Mouse (Mus musculus) CH12.LX (cell line): Measurements from ENCODE around the gene Fbxl14. TPM values are rescaled to one million over a fixed set of nuclear protein-coding genes. Genes with fewer than 3 reads are reported as not detected.

Source experiments
- DNase-seq: peaks from one replicate; pipeline ENCODE4 v3.0.0-alpha.2; 2013; ENCODE audit errors: extremely low read depth
- H3K27ac ChIP-seq: 2 replicates; pipeline ENCODE4 v1.5.1; 2012; ENCODE audit warnings: low read depth, mild to moderate bottlenecking, control low read depth, moderate library complexity; ENCODE audit not compliant: insufficient read depth
- H3K27me3 ChIP-seq: replicated peaks from 2 replicates; pipeline ENCODE3; 2012; ENCODE audit warnings: inconsistent platforms
- H3K36me3 ChIP-seq, 2 experiments: replicated peaks in 1 of 2; 2 replicates each; pipeline versions ENCODE3 to v1.6.1; 2012; ENCODE audit warnings: inconsistent platforms in 1 of 2, low read length in 1 of 2, mild to moderate bottlenecking in 1 of 2, mixed read lengths in 1 of 2, moderate library complexity in 1 of 2; ENCODE audit not compliant: control insufficient read depth in 1 of 2, insufficient read depth in 1 of 2
- H3K4me1 ChIP-seq, 2 experiments: 2 replicates each; pipeline ENCODE4 v1.6.1; 2012; ENCODE audit warnings: inconsistent platforms in 1 of 2, moderate library complexity in 1 of 2; ENCODE audit not compliant: insufficient read depth in 2 of 2, control insufficient read depth in 1 of 2
- H3K4me2 ChIP-seq: 2 replicates; pipeline ENCODE4 v1.6.1; 2012; ENCODE audit warnings: low read depth, mild to moderate bottlenecking, control low read depth; ENCODE audit not compliant: poor library complexity, insufficient read depth, severe bottlenecking
- H3K4me3 ChIP-seq, 3 experiments: fragments of 150-350 bp in 1 of 3; sonication (generic) in 1 of 3; replicated peaks in 1 of 3; 2 replicates each; pipeline versions ENCODE3 to v1.5.1; 2011 to 2012; ENCODE audit warnings: low read depth in 2 of 3, low read length in 2 of 3, mild to moderate bottlenecking in 2 of 3, moderate library complexity in 2 of 3, control low read depth in 1 of 3, improper control_type of control experiment in 1 of 3, inconsistent platforms in 1 of 3, mixed read lengths in 1 of 3; ENCODE audit not compliant: poor library complexity in 1 of 3
- H3K79me2 ChIP-seq: replicated peaks from 2 replicates; pipeline ENCODE4 v1.6.1; 2012; ENCODE audit warnings: mild to moderate bottlenecking, moderate library complexity; ENCODE audit not compliant: control insufficient read depth, poor library complexity, insufficient read depth, severe bottlenecking; ENCODE audit errors: extremely low read depth
- H3K9ac ChIP-seq: 2 replicates; pipeline ENCODE4 v1.6.1; 2012; ENCODE audit warnings: low read depth, mild to moderate bottlenecking, control low read depth, moderate library complexity; ENCODE audit not compliant: insufficient read depth
- H3K9me3 ChIP-seq: replicated peaks from 2 replicates; pipeline ENCODE3; 2012; ENCODE audit warnings: low read length, inconsistent platforms, mixed read lengths
- BHLHE40 ChIP-seq: IDR thresholded peaks from 2 replicates; pipeline ENCODE4 v1.6.1; 2011; ENCODE audit warnings: mild to moderate bottlenecking, low read depth, low read length, improper control_type of control experiment
- CHD1 ChIP-seq: IDR thresholded peaks from 2 replicates; pipeline ENCODE4 v1.6.1; 2012; ENCODE audit warnings: low read depth, low read length, improper control_type of control experiment, inconsistent platforms
- CHD2 ChIP-seq: IDR thresholded peaks from 2 replicates; pipeline ENCODE4 v1.6.1; 2011; ENCODE audit warnings: low read length, improper control_type of control experiment
- CTCF ChIP-seq, 2 experiments: IDR thresholded peaks in 1 of 2; conservative IDR thresholded peaks in 1 of 2; 2 replicates each; pipeline ENCODE4 v1.5.1; 2011 to 2012; ENCODE audit warnings: low read depth in 2 of 2, low read length in 2 of 2, improper control_type of control experiment in 1 of 2, inconsistent platforms in 1 of 2, mild to moderate bottlenecking in 1 of 2, moderate library complexity in 1 of 2
- E2F4 ChIP-seq: IDR thresholded peaks from 2 replicates; pipeline ENCODE4 v1.6.1; 2011; ENCODE audit warnings: low read depth, low read length, improper control_type of control experiment; ENCODE audit not compliant: insufficient replicate concordance
- ETS1 ChIP-seq: conservative IDR thresholded peaks from 2 replicates; pipeline ENCODE4 v1.6.1; 2012; ENCODE audit warnings: low read depth, mild to moderate bottlenecking, inconsistent platforms, low read length, improper control_type of control experiment, moderate library complexity
- GABPA ChIP-seq: IDR thresholded peaks from 2 replicates; pipeline ENCODE4 v1.6.1; 2012; ENCODE audit warnings: low read depth, low read length, improper control_type of control experiment, inconsistent platforms; ENCODE audit not compliant: insufficient replicate concordance
- HCFC1 ChIP-seq: IDR thresholded peaks from 2 replicates; pipeline ENCODE4 v1.6.1; 2012; ENCODE audit warnings: low read depth, mild to moderate bottlenecking, inconsistent platforms, low read length, improper control_type of control experiment
- MAFK ChIP-seq: IDR thresholded peaks from 2 replicates; pipeline ENCODE4 v1.6.1; 2011; ENCODE audit warnings: low read length, improper control_type of control experiment; ENCODE audit not compliant: insufficient replicate concordance
- MAX ChIP-seq: IDR thresholded peaks from 2 replicates; pipeline ENCODE4 v1.6.1; 2011; ENCODE audit warnings: low read length, improper control_type of control experiment
- MAZ ChIP-seq: IDR thresholded peaks from 2 replicates; pipeline ENCODE4 v1.6.1; 2012; ENCODE audit warnings: low read depth, mild to moderate bottlenecking, inconsistent platforms, low read length, improper control_type of control experiment, moderate library complexity
- MXI1 ChIP-seq: IDR thresholded peaks from 2 replicates; pipeline ENCODE4 v1.6.1; 2011; ENCODE audit warnings: mild to moderate bottlenecking, low read depth, low read length, improper control_type of control experiment
- MYC ChIP-seq: IDR thresholded peaks from 2 replicates; pipeline ENCODE4 v1.6.1; 2011; ENCODE audit warnings: low read depth, mild to moderate bottlenecking, improper control_type of control experiment, low read length
- NRF1 ChIP-seq: IDR thresholded peaks from 2 replicates; pipeline ENCODE4 v1.6.1; 2014; ENCODE audit warnings: low read depth, mild to moderate bottlenecking, inconsistent platforms, low read length, improper control_type of control experiment, moderate library complexity
- PAX5 ChIP-seq: IDR thresholded peaks from 2 replicates; pipeline ENCODE4 v1.6.1; 2012; ENCODE audit warnings: low read length, inconsistent platforms, mixed read lengths
- POLR2A ChIP-seq: IDR thresholded peaks from 2 replicates; pipeline ENCODE4 v1.6.1; 2011; ENCODE audit warnings: low read depth, mild to moderate bottlenecking, improper control_type of control experiment, low read length
- RAD21 ChIP-seq: IDR thresholded peaks from 2 replicates; pipeline ENCODE4 v1.6.1; 2011; ENCODE audit warnings: low read depth, mild to moderate bottlenecking, low read length, improper control_type of control experiment, moderate library complexity
- SIN3A ChIP-seq: IDR thresholded peaks from 2 replicates; pipeline ENCODE4 v1.6.1; 2012; ENCODE audit warnings: low read length, improper control_type of control experiment, inconsistent platforms
- UBTF ChIP-seq: IDR thresholded peaks from 2 replicates; pipeline ENCODE4 v1.6.1; 2012; ENCODE audit warnings: low read depth, mild to moderate bottlenecking, inconsistent platforms, low read length, improper control_type of control experiment, moderate library complexity
- USF2 ChIP-seq: conservative IDR thresholded peaks from 2 replicates; pipeline ENCODE4 v1.6.1; 2011; ENCODE audit warnings: low read depth, low read length, improper control_type of control experiment
- ZKSCAN1 ChIP-seq: IDR thresholded peaks from 2 replicates; pipeline ENCODE4 v1.6.1; 2012; ENCODE audit warnings: low read depth, inconsistent platforms, low read length, improper control_type of control experiment, borderline replicate concordance
- dilution Hi-C: fragments of 300-500 bp; cut with MboI; formaldehyde crosslinking; loops from 2 replicates; pipeline ENCODE4 v1.14.3; 2020; ENCODE audit warnings: low sequenced_read_pairs; ENCODE audit not compliant: extremely low pct_unique_long_range_greater_than_20kb, extremely low pct_ligation_motif_present
- in situ Hi-C: fragments of 300-500 bp; cut with MboI; formaldehyde crosslinking; loops from 3 replicates; pipeline ENCODE4 v1.14.3; 2019; ENCODE audit warnings: low sequenced_read_pairs, low pct_ligation_motif_present, low pct_unique_long_range_greater_than_20kb, mixed read lengths
- polyA plus RNA-seq: library from polyadenylated mRNA; unstranded; fragments of >175 nt; gene quantifications from 2 replicates; pipeline ENCODE4 v1.2.1, GENCODE M21; 2012; ENCODE audit warnings: low read depth; ENCODE audit not compliant: insufficient read length
- total RNA-seq, 2 experiments: library from RNA; depleted of rRNA; stranded (reverse); fragments of 300-350 nt in 1 of 2; fragments of >200 nt in 1 of 2; gene quantifications; 2 replicates each; pipeline ENCODE4 v1.2.3; 2012 to 2014

Fbxl14 gene
- total and polyA plus RNA-seq, 3 experiments, result 29.9 to 32.0 (median 30.3) TPM

DNA sequence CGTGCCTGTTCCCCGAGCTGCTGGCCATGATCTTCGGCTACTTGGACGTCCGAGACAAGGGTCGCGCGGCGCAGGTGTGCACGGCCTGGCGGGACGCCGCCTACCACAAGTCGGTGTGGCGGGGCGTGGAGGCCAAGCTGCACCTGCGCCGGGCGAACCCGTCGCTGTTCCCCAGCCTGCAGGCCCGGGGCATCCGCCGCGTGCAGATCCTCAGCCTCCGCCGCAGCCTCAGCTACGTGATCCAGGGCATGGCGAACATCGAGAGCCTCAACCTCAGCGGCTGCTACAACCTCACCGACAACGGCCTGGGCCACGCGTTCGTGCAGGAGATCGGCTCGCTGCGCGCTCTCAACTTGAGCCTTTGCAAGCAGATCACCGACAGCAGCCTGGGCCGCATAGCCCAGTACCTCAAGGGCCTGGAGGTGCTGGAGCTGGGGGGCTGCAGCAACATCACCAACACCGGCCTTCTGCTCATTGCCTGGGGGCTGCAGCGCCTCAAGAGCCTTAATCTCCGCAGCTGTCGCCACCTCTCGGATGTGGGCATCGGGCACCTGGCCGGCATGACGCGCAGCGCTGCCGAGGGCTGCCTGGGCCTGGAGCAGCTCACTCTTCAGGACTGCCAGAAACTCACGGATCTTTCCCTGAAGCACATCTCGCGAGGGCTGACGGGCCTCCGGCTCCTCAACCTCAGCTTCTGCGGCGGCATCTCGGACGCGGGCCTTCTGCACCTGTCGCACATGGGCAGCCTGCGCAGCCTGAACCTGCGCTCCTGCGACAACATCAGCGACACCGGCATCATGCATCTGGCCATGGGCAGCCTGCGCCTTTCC, 623 bp downstream of the Fbxl14 start:
- in situ Hi-C loops, result loop anchor here (10.0 to 25.0 kb wide), 4 partner anchors 307 to 832 kb away; partner anchors contain the start of gene Rad52
- TF ChIP-seq MYC, result 0 out of 2 replicates have a peak, but pooled peaks have one; percentile 19
- peak; percentile 62; the same call in 1 of the 2 replicates for TF ChIP-seq MXI1
- TF ChIP-seq E2F4, result no peak
- peak; percentile 34; the same call in 1 of the 2 replicates for TF ChIP-seq POLR2A
- no peak for TF ChIP-seq RAD21
- TF ChIP-seq MAZ, result no peak
- TF ChIP-seq UBTF, result peak; percentile 78; the same call in 1 of the 2 replicates
- TF ChIP-seq NRF1, result peak; percentile 63
- TF ChIP-seq ZKSCAN1, result no peak
- TF ChIP-seq CHD2, result peak; percentile 72; the same call in 1 of the 2 replicates
- no peak for TF ChIP-seq MAFK
- TF ChIP-seq GABPA, result no peak
- peak in 1 of 2 experiments; percentile 16; a peak in 1 of 4 replicates for TF ChIP-seq CTCF (conservative IDR thresholded peaks at IDR 0.05 in 1 of 2, IDR thresholded peaks at IDR 0.05 in 1 of 2; ENCODE audit: low read depth in 2 of 2, low read length in 2 of 2)
- DNase-seq, result peak; percentile 66

DNA sequence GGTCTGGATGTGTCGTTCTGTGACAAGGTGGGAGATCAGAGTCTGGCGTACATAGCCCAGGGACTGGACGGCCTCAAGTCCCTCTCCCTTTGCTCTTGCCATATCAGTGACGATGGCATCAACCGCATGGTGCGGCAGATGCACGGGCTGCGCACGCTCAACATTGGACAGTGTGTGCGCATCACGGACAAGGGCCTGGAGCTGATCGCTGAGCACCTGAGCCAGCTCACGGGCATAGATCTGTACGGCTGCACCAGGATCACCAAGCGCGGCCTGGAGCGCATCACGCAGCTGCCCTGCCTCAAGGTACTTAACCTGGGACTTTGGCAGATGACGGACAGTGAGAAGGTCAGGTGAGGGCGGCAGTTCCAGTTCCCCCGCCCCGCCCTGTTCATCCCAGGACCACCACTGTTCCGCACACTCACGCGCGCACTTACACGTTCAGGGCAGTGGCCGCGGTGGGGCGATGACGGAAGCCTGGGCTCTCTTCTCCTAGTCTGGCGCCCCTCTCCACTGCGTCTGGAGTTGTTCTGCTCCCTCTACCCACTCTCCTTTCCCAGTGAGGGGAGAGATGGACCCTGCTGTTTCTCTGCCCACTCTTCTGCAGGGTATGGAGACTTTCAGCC, 1.4 kb downstream of the Fbxl14 start:
- peak overlapping the region; percentile 66 for H3K27ac ChIP-seq
- in situ Hi-C loops, result loop anchor here (10.0 to 25.0 kb wide), 4 partner anchors 306 to 831 kb away; partner anchors contain the start of gene Rad52
- TF ChIP-seq UBTF (0 out of 2 replicates have a peak, but pooled peaks have one; percentile 43), USF2 (no peak), HCFC1 (no peak), GABPA (no peak), PAX5 (no peak), MYC (peak; percentile 7; the same call in 1 of the 2 replicates), ETS1 (no peak), MAX (peak; percentile 66; the same call in 1 of the 2 replicates), MXI1 (no peak; the same call in 1 of the 2 replicates), CHD1 (0 out of 2 replicates have a peak, but pooled peaks have one; percentile 23), BHLHE40 (peak; percentile 52), NRF1 (peak; percentile 68), SIN3A (peak; percentile 21; the same call in 1 of the 2 replicates)
- TF ChIP-seq, all 38 proteins: peak for 7
- Histone ChIP-seq H3K9ac (peak overlapping the region; percentile 3), H3K4me1 (peaks cover 4 to 18% of the 10 kb centered on the region in 2 experiments; a peak in 3 of 4 replicates), H3K79me2 (peaks cover 26% of the 10 kb centered on the region), H3K36me3 (peaks cover 4 to 30% of the 10 kb centered on the region in 2 experiments), H3K27me3 (no peaks in the 10 kb centered on the region), H3K4me2 (peak overlapping the region; percentile 33), H3K4me3 (peak overlapping the region; percentile 83 to 85 (median 84)), H3K9me3 (no peaks in the 10 kb centered on the region)
- DNase-seq, result peak; percentile 32
- dilution Hi-C loops, result no loop called here

More for the DNA sequence above, 623 bp downstream of the Fbxl14 start:
- Histone ChIP-seq H3K36me3 (peaks cover 4 to 29% of the 10 kb centered on the region in 2 experiments), H3K9me3 (no peaks in the 10 kb centered on the region), H3K4me2 (peak overlapping the region; percentile 33), H3K4me1 (peaks cover 4 to 18% of the 10 kb centered on the region in 2 experiments; a peak in 3 of 4 replicates), H3K4me3 (peak overlapping the region; percentile 83 to 85 (median 84)), H3K27me3 (no peaks in the 10 kb centered on the region), H3K27ac (peak overlapping the region; percentile 66), H3K79me2 (peaks cover 26% of the 10 kb centered on the region), H3K9ac (peak overlapping the region; percentile 93)
- dilution Hi-C loops, result no loop called here
